Mouse (Mus musculus) heart, postnatal 4 days (tissue): Measurements from ENCODE around the gene Gm21440. TPM values are rescaled to one million over a fixed set of nuclear protein-coding genes. Genes with fewer than 3 reads are reported as not detected.
"Not testable (repeated sequence)": the region's sequence is repeated elsewhere in the genome, so short reads cannot be mapped to it uniquely, and the experiment has no call there.

ENCODE experiments used
- DNase-seq: peaks from one replicate; pipeline ENCODE4 v3.0.0; 2021
- total RNA-seq, 2 experiments: library from RNA; stranded (reverse); gene quantifications; 2 replicates each; pipeline ENCODE4 v1.2.3; 2021

Gm21440 gene
- total RNA-seq, result not detected

- DNase-seq, result not testable (repeated sequence)
Measured at GRCm38 (mm10) chrY:13252091-13252490, at the start of gene Gm21440, which contains the start of gene Gm21454. Gene Gm21440, plus strand, starts transcription at chrY:13252391. Gene Gm21454, plus strand, starts transcription at chrY:13252442.

GRCm38 (mm10) chrY:13223828-13224227 lies 28.4 kb upstream of the Gm21440 start, which contains the start of gene Gm21828:
Gene Gm21828, minus strand, starts transcription at chrY:13223928.
- not testable (repeated sequence) for DNase-seq

Other genes starting within 250 kb of the Gm21440 start
- gene Gm20807, start 209.5 kb upstream of the Gm21440 start, total RNA-seq, result not detected
- gene Gm21891, start 118.9 kb upstream of the Gm21440 start, total RNA-seq, result not detected
- gene Gm21425, start 90.4 kb upstream of the Gm21440 start, total RNA-seq, result not detected
- gene Gm21828, start 28.5 kb upstream of the Gm21440 start, total RNA-seq, result not detected
- not detected for gene Gm21454, start 51 bp downstream of the Gm21440 start, total RNA-seq
- gene Gm21725, start 96.7 kb downstream of the Gm21440 start, total RNA-seq, result not detected
- gene Gm21866, start 213.2 kb downstream of the Gm21440 start, total RNA-seq, result not detected
- not detected for gene Gm20773, start 241.6 kb downstream of the Gm21440 start, total RNA-seq